In the genomic region with DNA sequence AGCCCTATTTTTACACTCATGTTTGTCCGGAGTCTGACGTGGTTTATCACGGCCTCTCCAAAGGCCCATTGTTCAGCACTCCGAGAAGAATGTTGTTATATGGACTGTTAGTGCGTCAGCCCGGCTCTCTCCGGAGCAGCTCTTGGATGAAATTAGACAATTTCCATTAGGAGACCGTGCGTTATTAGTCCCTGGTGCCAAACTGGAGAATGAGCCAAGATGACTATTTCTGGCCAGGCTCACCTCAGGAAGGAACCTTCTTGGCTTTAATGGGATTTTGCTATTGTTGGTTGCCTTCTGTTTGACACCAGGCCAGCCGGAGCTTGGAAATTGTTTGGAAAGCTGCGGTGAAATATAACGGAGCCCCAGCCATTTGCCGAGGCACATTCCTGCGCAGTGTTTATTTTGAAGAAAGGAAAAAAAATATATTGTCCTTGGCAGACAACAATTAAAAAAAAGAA, we compare ENCODE assay signal across 8 mouse cellular contexts. TPM values are rescaled to one million over a fixed set of nuclear protein-coding genes. Genes with fewer than 3 reads are reported as not detected.
A peak's percentile ranks its signal among the peaks of the same experiment; 100 is the strongest.
DNase-seq lines count a peak whose midpoint lies in the region; ATAC-seq and TF ChIP-seq lines count a peak whose summit lies in the region.

No protein-coding gene starts in this region.

- 51% methylated on average over 14 of the region's 14 CpGs for WGBS in liver, postnatal 0 days (ENCODE audit: insufficient replicate concordance)
- 69% methylated on average over 14 of the region's 14 CpGs for WGBS in liver, embryonic 12.5 days (ENCODE audit: insufficient replicate concordance)
- WGBS in kidney, embryonic 16.5 days = 35% methylated on average over 14 of the region's 14 CpGs
- WGBS in stomach, embryonic 16.5 days = 29% methylated on average over 14 of the region's 14 CpGs
- 62% methylated on average over 14 of the region's 14 CpGs for WGBS in hindbrain, embryonic 12.5 days

- H3K4me2 ChIP-seq in liver, postnatal 0 days (ENCODE audit: low read depth, low read length) = no peak overlapping the region
- H3K4me2 ChIP-seq in liver, embryonic 12.5 days = no peak overlapping the region
- no peak overlapping the region for H3K4me2 ChIP-seq in kidney, embryonic 16.5 days (replicated peaks; ENCODE audit: low read depth, low read length)
- peak overlapping the region; percentile 27 for H3K4me2 ChIP-seq in stomach, embryonic 16.5 days (ENCODE audit: low read depth, low read length)
- H3K4me2 ChIP-seq in hindbrain, embryonic 12.5 days (replicated peaks) = no peak overlapping the region

- ATAC-seq in liver, postnatal 0 days = peak; percentile 25; the same call in 1 of the 2 replicates
- ATAC-seq in liver, embryonic 12.5 days = no peak
- peak; percentile 75 for ATAC-seq in kidney, embryonic 16.5 days (ENCODE audit: low FRiP score, low TSS enrichment)
- ATAC-seq in stomach, embryonic 16.5 days (ENCODE audit: insufficient read depth, low FRiP score) = peak; percentile 81
- no peak for ATAC-seq in hindbrain, embryonic 12.5 days (ENCODE audit: low FRiP score)

- no peak for DNase-seq in liver, postnatal 0 days
- peak; percentile 86 for DNase-seq in heart, adult 8-10 months (ENCODE audit: low spot score)
- no peak for DNase-seq in left cerebral cortex, adult 11 months (ENCODE audit: low spot score)
- DNase-seq in thymus, postnatal 10 days (ENCODE audit: low spot score in 2 of 2) = no peak

- H3K36me3 ChIP-seq in liver, postnatal 0 days (replicated peaks; ENCODE audit: insufficient read depth, low read length) = no peaks in the 10 kb centered on the region
- H3K36me3 ChIP-seq in liver, embryonic 12.5 days = no peaks in the 10 kb centered on the region
- H3K36me3 ChIP-seq in kidney, embryonic 16.5 days (ENCODE audit: insufficient read depth, low read length) = no peaks in the 10 kb centered on the region
- no peaks in the 10 kb centered on the region for H3K36me3 ChIP-seq in stomach, embryonic 16.5 days (ENCODE audit: control insufficient read depth, insufficient read depth, low read length)
- no peaks in the 10 kb centered on the region for H3K36me3 ChIP-seq in hindbrain, embryonic 12.5 days

- H3K4me3 ChIP-seq in liver, postnatal 0 days (ENCODE audit: low read depth, low read length) = no peak overlapping the region
- H3K4me3 ChIP-seq in liver, embryonic 12.5 days = no peak overlapping the region
- H3K4me3 ChIP-seq in kidney, embryonic 16.5 days (ENCODE audit: low read length) = no peak overlapping the region
- no peak overlapping the region for H3K4me3 ChIP-seq in stomach, embryonic 16.5 days (replicated peaks; ENCODE audit: low read length)
- H3K4me3 ChIP-seq in hindbrain, embryonic 12.5 days = no peak overlapping the region

- H3K9me3 ChIP-seq in liver, postnatal 0 days (ENCODE audit: low read length) = no peaks in the 10 kb centered on the region
- no peaks in the 10 kb centered on the region for H3K9me3 ChIP-seq in liver, embryonic 12.5 days (replicated peaks)
- H3K9me3 ChIP-seq in kidney, embryonic 16.5 days (ENCODE audit: low read length) = no peaks in the 10 kb centered on the region
- no peaks in the 10 kb centered on the region for H3K9me3 ChIP-seq in stomach, embryonic 16.5 days (replicated peaks; ENCODE audit: control insufficient read depth, low read length)
- H3K9me3 ChIP-seq in hindbrain, embryonic 12.5 days (replicated peaks) = no peaks in the 10 kb centered on the region

- H3K27ac ChIP-seq in liver, postnatal 0 days (ENCODE audit: low read depth) = no peak overlapping the region
- no peak overlapping the region for H3K27ac ChIP-seq in liver, embryonic 12.5 days
- H3K27ac ChIP-seq in kidney, embryonic 16.5 days (ENCODE audit: low read length) = peak overlapping the region; percentile 79
- peak overlapping the region; percentile 29 for H3K27ac ChIP-seq in stomach, embryonic 16.5 days (ENCODE audit: low read length)
- H3K27ac ChIP-seq in hindbrain, embryonic 12.5 days = no peak overlapping the region

- H3K9ac ChIP-seq in liver, postnatal 0 days (replicated peaks) = no peak overlapping the region
- H3K9ac ChIP-seq in liver, embryonic 12.5 days = no peak overlapping the region
- H3K9ac ChIP-seq in kidney, embryonic 16.5 days (replicated peaks; ENCODE audit: low read length) = no peak overlapping the region
- no peak overlapping the region for H3K9ac ChIP-seq in stomach, embryonic 16.5 days (ENCODE audit: low read length)
- H3K9ac ChIP-seq in hindbrain, embryonic 12.5 days = no peak overlapping the region

- H3K27me3 ChIP-seq in liver, postnatal 0 days (ENCODE audit: insufficient read depth, low read length) = 0 out of 2 replicates have a peak, but pooled peaks cover 4% of the 10 kb centered on the region
- H3K27me3 ChIP-seq in liver, embryonic 12.5 days (replicated peaks) = no peaks in the 10 kb centered on the region; the same call in 1 of the 2 replicates
- H3K27me3 ChIP-seq in kidney, embryonic 16.5 days (ENCODE audit: insufficient read depth, low read length) = peaks cover 8% of the 10 kb centered on the region; the same call in 1 of the 2 replicates
- H3K27me3 ChIP-seq in stomach, embryonic 16.5 days (ENCODE audit: control insufficient read depth, insufficient read depth, low read length) = 0 out of 2 replicates have a peak, but pooled peaks cover 2% of the 10 kb centered on the region
- H3K27me3 ChIP-seq in hindbrain, embryonic 12.5 days = peaks cover 3% of the 10 kb centered on the region; the same call in 1 of the 2 replicates

- no peak for TF ChIP-seq EP300 in liver, postnatal 0 days (IDR thresholded peaks at IDR 0.05; ENCODE audit: low read depth)

- no peaks in the 10 kb centered on the region for H3K4me1 ChIP-seq in liver, postnatal 0 days (ENCODE audit: insufficient read depth)
- no peaks in the 10 kb centered on the region for H3K4me1 ChIP-seq in liver, embryonic 12.5 days
- H3K4me1 ChIP-seq in kidney, embryonic 16.5 days (ENCODE audit: insufficient read depth, low read length) = peaks cover 11% of the 10 kb centered on the region
- H3K4me1 ChIP-seq in stomach, embryonic 16.5 days (ENCODE audit: control insufficient read depth, insufficient read depth, low read length) = peaks cover 8% of the 10 kb centered on the region
- H3K4me1 ChIP-seq in hindbrain, embryonic 12.5 days = peaks cover 3% of the 10 kb centered on the region; the same call in 1 of the 2 replicates

- TF ChIP-seq CTCF in liver, postnatal 0 days (IDR thresholded peaks at IDR 0.05; ENCODE audit: low read depth) = no peak

RNA-seq across cellular contexts. Expression of gene Hlx, which starts 16.3 kb away (rescaled TPM):
- polyA plus RNA-seq in liver, postnatal 0 days (2015; fragmentation: Nextera tagmentation; extraction: Ambion mirVana) = 8.3 and 9.7 TPM in 2 replicates
- polyA plus RNA-seq in liver, embryonic 12.5 days (2016; fragmentation: Nextera tagmentation; extraction: Ambion mirVana) = 26.5 and 31.2 TPM in 2 replicates
- 1 to 10 TPM; 7.3 to 8.4 (median 8.0) TPM for total RNA-seq in heart, adult 8-10 months (2022)
- polyA plus RNA-seq in kidney, embryonic 16.5 days (2015; fragmentation: Nextera tagmentation; extraction: Ambion mirVana) = 12.8 and 13.2 TPM in 2 replicates
- 6.6 and 8.3 TPM in 2 replicates for polyA plus RNA-seq in stomach, embryonic 16.5 days (2015; fragmentation: Nextera tagmentation; extraction: Ambion mirVana)
- 5.6 and 9.1 TPM in 2 replicates for polyA plus RNA-seq in hindbrain, embryonic 12.5 days (2016; fragmentation: Nextera tagmentation; extraction: Ambion mirVana)

Comparison
In these comparisons a context has a peak if more than half of its experiments do, and no peak if none do; other contexts are left out.
1. ATAC-seq: peak in liver, postnatal 0 days (single experiment), kidney, embryonic 16.5 days (single experiment) and stomach, embryonic 16.5 days (single experiment); none in liver, embryonic 12.5 days (single experiment) and hindbrain, embryonic 12.5 days (single experiment).
2. H3K27ac ChIP-seq: peak in kidney, embryonic 16.5 days (single experiment) and stomach, embryonic 16.5 days (single experiment); none in liver, postnatal 0 days (single experiment), liver, embryonic 12.5 days (single experiment) and hindbrain, embryonic 12.5 days (single experiment).